Comparison of ENCODE assay signal across 11 mouse cellular contexts in genomic region chr3:141819331-141819941, GRCm38 (mm10).
DNase-seq lines count a peak whose midpoint lies in the region; ATAC-seq and TF ChIP-seq lines count a peak whose summit lies in the region.
"Had no signal": no experiment of that assay in that cellular context is flagged by ENCODE, and none has a peak within 500 bp of the region (broad histone marks: within the 10 kb centered on the region; RNA-seq: fewer than 3 reads in every experiment).

No protein-coding gene starts in this region.

- intact Hi-C loops in heart, adult 2 months (cut with DNase I), result no loop called here
- intact Hi-C loops in left cerebral cortex, postnatal 4 days (cut with DNase I), result no loop called here

- H3K9ac ChIP-seq in heart, embryonic 13.5 days, result no peak overlapping the region
- H3K9ac ChIP-seq in heart, adult 2 months (ENCODE audit: low read depth, low read length), result no peak overlapping the region
- H3K9ac ChIP-seq in hindbrain, postnatal 0 days (replicated peaks; ENCODE audit: low read length), result no peak overlapping the region; the same call in 1 of the 2 replicates
- no peak overlapping the region for H3K9ac ChIP-seq in liver, postnatal 0 days (replicated peaks)
- H3K9ac ChIP-seq: embryonic facial prominence, embryonic 13.5 days; liver, embryonic 14.5 days; stomach, embryonic 15.5 days had no signal

- peak overlapping the region; percentile 9; the same call in 1 of the 2 replicates for H3K4me3 ChIP-seq in heart, embryonic 13.5 days
- no peak overlapping the region for H3K4me3 ChIP-seq in heart, adult 2 months
- no peak overlapping the region for H3K4me3 ChIP-seq in hindbrain, postnatal 0 days (ENCODE audit: low read length)
- no peak overlapping the region for H3K4me3 ChIP-seq in liver, postnatal 0 days (ENCODE audit: low read depth, low read length)
- H3K4me3 ChIP-seq: embryonic facial prominence, embryonic 13.5 days; stomach, embryonic 15.5 days had no signal

- H3K36me3 ChIP-seq in heart, embryonic 13.5 days, result no peaks in the 10 kb centered on the region
- H3K36me3 ChIP-seq in heart, adult 2 months (ENCODE audit: control insufficient read depth, insufficient read depth, low read length), result no peaks in the 10 kb centered on the region
- peaks cover 3% of the 10 kb centered on the region; the same call in 1 of the 2 replicates for H3K36me3 ChIP-seq in hindbrain, postnatal 0 days (ENCODE audit: insufficient read depth, low read length)
- no peaks in the 10 kb centered on the region for H3K36me3 ChIP-seq in liver, postnatal 0 days (replicated peaks; ENCODE audit: insufficient read depth, low read length)
- H3K36me3 ChIP-seq: stomach, embryonic 15.5 days had no signal

- no peak overlapping the region for H3K27ac ChIP-seq in heart, embryonic 13.5 days (replicated peaks)
- no peak overlapping the region for H3K27ac ChIP-seq in heart, adult 2 months
- H3K27ac ChIP-seq in hindbrain, postnatal 0 days, result peak overlapping the region; percentile 69; the same call in 1 of the 2 replicates
- H3K27ac ChIP-seq in liver, postnatal 0 days (ENCODE audit: low read depth), result no peak overlapping the region
- H3K27ac ChIP-seq: embryonic facial prominence, embryonic 13.5 days; liver, embryonic 14.5 days; stomach, embryonic 15.5 days had no signal

- WGBS in heart, embryonic 13.5 days, result 28% methylated on average over 13 of the region's 13 CpGs
- WGBS in heart, adult 2 months, result 35% methylated on average over 13 of the region's 13 CpGs
- WGBS in hindbrain, postnatal 0 days, result 11% methylated on average over 13 of the region's 13 CpGs
- WGBS in liver, postnatal 0 days (ENCODE audit: insufficient replicate concordance), result 49% methylated on average over 13 of the region's 13 CpGs

- DNase-seq in heart, adult 2 months, result no peak
- DNase-seq in embryo, embryonic 11 days, result peak; percentile 85
- DNase-seq in hindbrain, postnatal 0 days (ENCODE audit: low spot score), result peak; percentile 71
- DNase-seq in left cerebral cortex, postnatal 4 days, result peak; percentile 61
- peak; percentile 36 to 38 for DNase-seq in right cerebral cortex, adult 2 months (ENCODE audit: low spot score in 2 of 2)
- no peak for DNase-seq in liver, postnatal 0 days
- DNase-seq in thymus, postnatal 25 days, result no peak

- H3K4me1 ChIP-seq in heart, embryonic 13.5 days, result peaks cover 5% of the 10 kb centered on the region
- no peaks in the 10 kb centered on the region for H3K4me1 ChIP-seq in heart, adult 2 months (ENCODE audit: control insufficient read depth, insufficient read depth, low read length)
- H3K4me1 ChIP-seq in hindbrain, postnatal 0 days (ENCODE audit: insufficient read depth, low read length), result peaks cover 3% of the 10 kb centered on the region; the same call in 1 of the 2 replicates
- no peaks in the 10 kb centered on the region for H3K4me1 ChIP-seq in liver, postnatal 0 days (ENCODE audit: insufficient read depth)
- H3K4me1 ChIP-seq: stomach, embryonic 15.5 days had no signal

- no peaks in the 10 kb centered on the region for H3K27me3 ChIP-seq in heart, embryonic 13.5 days (replicated peaks)
- H3K27me3 ChIP-seq in heart, adult 2 months (ENCODE audit: control insufficient read depth, insufficient read depth, low read length), result no peaks in the 10 kb centered on the region
- no peaks in the 10 kb centered on the region for H3K27me3 ChIP-seq in hindbrain, postnatal 0 days (ENCODE audit: insufficient read depth, low read length)
- H3K27me3 ChIP-seq in liver, postnatal 0 days (ENCODE audit: insufficient read depth, low read length), result no peaks in the 10 kb centered on the region
- H3K27me3 ChIP-seq: embryonic facial prominence, embryonic 13.5 days; stomach, embryonic 15.5 days had no signal

- no peak for TF ChIP-seq CTCF in heart, adult 2 months (IDR thresholded peaks at IDR 0.05)
- peak; percentile 43; the same call in 1 of the 2 replicates for TF ChIP-seq CTCF in hindbrain, postnatal 0 days (IDR thresholded peaks at IDR 0.05; ENCODE audit: low read depth)
- TF ChIP-seq CTCF in liver, postnatal 0 days (IDR thresholded peaks at IDR 0.05; ENCODE audit: low read depth), result no peak

- no peaks in the 10 kb centered on the region for H3K9me3 ChIP-seq in heart, embryonic 13.5 days
- no peaks in the 10 kb centered on the region for H3K9me3 ChIP-seq in hindbrain, postnatal 0 days (ENCODE audit: low read length)
- no peaks in the 10 kb centered on the region for H3K9me3 ChIP-seq in liver, postnatal 0 days (ENCODE audit: low read length)
- H3K9me3 ChIP-seq: embryonic facial prominence, embryonic 13.5 days; stomach, embryonic 15.5 days had no signal

- no peak for TF ChIP-seq EP300 in heart, adult 2 months (IDR thresholded peaks at IDR 0.05; ENCODE audit: insufficient read depth, low read depth, low read length)
- no peak for TF ChIP-seq EP300 in liver, postnatal 0 days (IDR thresholded peaks at IDR 0.05; ENCODE audit: low read depth)

- ATAC-seq in heart, embryonic 13.5 days (ENCODE audit: extremely low read depth, insufficient number of reproducible peaks, low FRiP score, low TSS enrichment), result no peak
- peak; percentile 91 for ATAC-seq in hindbrain, postnatal 0 days
- no peak for ATAC-seq in liver, postnatal 0 days

- no peak for TF ChIP-seq POLR2A in heart, adult 2 months (IDR thresholded peaks at IDR 0.05; ENCODE audit: insufficient read depth, low read depth, low read length)

- H3K4me2 ChIP-seq in heart, embryonic 13.5 days, result peak overlapping the region; percentile 40
- H3K4me2 ChIP-seq in hindbrain, postnatal 0 days (ENCODE audit: low read depth, low read length), result peak overlapping the region; percentile 34
- H3K4me2 ChIP-seq in liver, postnatal 0 days (ENCODE audit: low read depth, low read length), result no peak overlapping the region
- H3K4me2 ChIP-seq: embryonic facial prominence, embryonic 13.5 days; stomach, embryonic 15.5 days had no signal

- no peaks in the 10 kb centered on the region for H3K79me2 ChIP-seq in heart, adult 2 months (replicated peaks; ENCODE audit: control insufficient read depth, insufficient read depth, low read length)

Comparison
In these comparisons a context has a peak if more than half of its experiments do, and no peak if none do; other contexts are left out.
1. DNase-seq: peak in embryo, embryonic 11 days (single experiment), hindbrain, postnatal 0 days (single experiment), left cerebral cortex, postnatal 4 days (single experiment) and right cerebral cortex, adult 2 months (2 of 2); none in heart, adult 2 months (0 of 2), liver, postnatal 0 days (single experiment) and thymus, postnatal 25 days (single experiment).